Mouse (Mus musculus) bone marrow macrophage, adult 2 months (primary cell): ENCODE measurements at regions not wholly inside any gene's neighbourhood (a gene's known extent, or its start where the extent isn't known, plus 50 kb on each side); places are given as distances from the start of the nearest gene placed in this dataset.

Experiments used
- CTCF ChIP-seq: IDR thresholded peaks from 2 replicates; pipeline ENCODE4 v1.5.1; 2012; ENCODE audit warnings: low read depth, mild to moderate bottlenecking, low read length, moderate library complexity
- POLR2A ChIP-seq: IDR thresholded peaks from 2 replicates; pipeline ENCODE4 v1.6.1; 2012; ENCODE audit warnings: mild to moderate bottlenecking, low read depth, low read length, borderline replicate concordance

DNA sequence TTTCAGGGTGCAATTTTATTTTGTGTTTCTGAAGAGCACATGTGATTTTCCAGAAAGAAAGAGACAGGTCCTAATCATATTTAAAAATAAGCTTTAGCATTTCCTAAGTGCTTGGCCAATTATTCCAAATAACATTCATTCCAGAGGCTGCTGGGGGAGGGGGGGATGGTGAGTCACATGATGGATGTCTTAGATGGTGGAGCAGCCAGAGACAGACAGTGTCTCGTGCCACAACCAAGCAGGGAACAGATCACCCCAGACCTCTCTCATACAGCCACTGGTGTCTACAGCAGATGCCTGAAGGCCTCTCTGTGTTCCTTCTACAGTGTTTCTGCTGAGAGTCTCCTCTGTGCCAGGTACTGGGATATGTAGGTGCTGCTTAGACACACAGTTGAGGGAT is 112.8 kb upstream of the Adra1b start:
- TF ChIP-seq POLR2A (no peak), CTCF (no peak)
